Mouse (Mus musculus) liver, postnatal 0 days (tissue): ENCODE results near the gene Htra2.

Source experiments
- CTCF ChIP-seq: sonication (generic); IDR thresholded peaks from 2 replicates; pipeline ENCODE4 v1.5.1; 2016; ENCODE audit warnings: antibody characterized with exemption, low read depth
- EP300 ChIP-seq: IDR thresholded peaks from 2 replicates; pipeline ENCODE4 v1.6.1; 2016; ENCODE audit warnings: antibody characterized with exemption, low read depth, mild to moderate bottlenecking

- TF ChIP-seq CTCF: no peak
- no peak for TF ChIP-seq EP300
These were observed 11.4 kb upstream of the Htra2 start for GRCm38 (mm10) chr6:83066441-83066840.
